Mouse (Mus musculus) ovary, adult 18-20 months (tissue): ENCODE data around the gene Cdkn1a.
A peak's percentile ranks its signal among the peaks of the same experiment; 100 is the strongest.
"Not testable (repeated sequence)": the region's sequence is repeated elsewhere in the genome, so short reads cannot be mapped to it uniquely, and the experiment has no call there.

ENCODE experiments used
- DNase-seq: peaks from one replicate; pipeline ENCODE4 v3.0.0; 2022; ENCODE audit warnings: low spot score, mixed read lengths

Gene Cdkn1a

GRCm38 (mm10) chr17:29090776-29091175, at the start of gene Cdkn1a:
Cdkn1a (plus strand) TSS chr17:29090976.
- no peak for DNase-seq

- not testable (repeated sequence) for DNase-seq
Measured at GRCm38 (mm10) chr17:29041632-29042031, 49.1 kb upstream of the Cdkn1a start.

GRCm38 (mm10) chr17:29042569-29042968, 48.2 kb upstream of the Cdkn1a start:
- DNase-seq = no peak

- no peak for DNase-seq
Measured at GRCm38 (mm10) chr17:29043583-29043982, 47.2 kb upstream of the Cdkn1a start.

GRCm38 (mm10) chr17:29044146-29044924, 46.4 kb upstream of the Cdkn1a start:
- no peak for DNase-seq

- DNase-seq = no peak
Measured at GRCm38 (mm10) chr17:29044925-29045319, 45.9 kb upstream of the Cdkn1a start.

- no peak for DNase-seq
Measured at GRCm38 (mm10) chr17:29045741-29046530, 44.8 kb upstream of the Cdkn1a start.

GRCm38 (mm10) chr17:29046863-29047262, 43.9 kb upstream of the Cdkn1a start:
- DNase-seq = no peak

- no peak for DNase-seq
Measured at GRCm38 (mm10) chr17:29047697-29048514, 42.9 kb upstream of the Cdkn1a start.

- DNase-seq = no peak
Measured at GRCm38 (mm10) chr17:29048748-29049507, 41.8 kb upstream of the Cdkn1a start.

GRCm38 (mm10) chr17:29049508-29049889, 41.3 kb upstream of the Cdkn1a start:
- no peak for DNase-seq

GRCm38 (mm10) chr17:29049923-29050322, 40.9 kb upstream of the Cdkn1a start:
- DNase-seq = no peak

GRCm38 (mm10) chr17:29050791-29051190, 40.0 kb upstream of the Cdkn1a start:
- DNase-seq = no peak

- no peak for DNase-seq
Measured at GRCm38 (mm10) chr17:29053067-29053466, 37.7 kb upstream of the Cdkn1a start.

GRCm38 (mm10) chr17:29053841-29054240, 36.9 kb upstream of the Cdkn1a start:
- peak; percentile 51 for DNase-seq

- DNase-seq = no peak
Measured at GRCm38 (mm10) chr17:29054429-29054828, 36.3 kb upstream of the Cdkn1a start.

- DNase-seq = no peak
Measured at GRCm38 (mm10) chr17:29055586-29055985, 35.2 kb upstream of the Cdkn1a start.

- no peak for DNase-seq
Measured at GRCm38 (mm10) chr17:29056207-29056606, 34.6 kb upstream of the Cdkn1a start.

GRCm38 (mm10) chr17:29056699-29057151, 34.1 kb upstream of the Cdkn1a start:
- DNase-seq = no peak

GRCm38 (mm10) chr17:29057361-29057890, 33.4 kb upstream of the Cdkn1a start:
- no peak for DNase-seq

- DNase-seq = no peak
Measured at GRCm38 (mm10) chr17:29057961-29058360, 32.8 kb upstream of the Cdkn1a start.
